Mouse (Mus musculus): ENCODE results near the gene Man2b1. TPM values are rescaled to one million over a fixed set of nuclear protein-coding genes. Genes with fewer than 3 reads are reported as not detected.
"Not testable (repeated sequence)": the region's sequence is repeated elsewhere in the genome, so short reads cannot be mapped to it uniquely, and the experiment has no call there.

Man2b1 gene
- polyA plus RNA-seq, 1 experiment = 0.13 TPM

GRCm38 (mm10) chr8:85081216-85081555 lies 1.9 kb upstream of the Man2b1 start, which contains the start of gene Wdr83:
Wdr83 (minus strand) TSS chr8:85081306.
- Histone ChIP-seq H3K4me3 (replicated peaks) (peak within 1 kb of the TSS; percentile 85), H3K9me3 (ENCODE audit: control insufficient read depth, low read length) (no peaks in the 10 kb centered on the region), H3K4me1 (ENCODE audit: control insufficient read depth) (peaks cover 67% of the 10 kb centered on the region), H3K27me3 (ENCODE audit: control insufficient read depth) (no peaks in the 10 kb centered on the region), H3K36me3 (ENCODE audit: control insufficient read depth) (peaks cover 37% of the 10 kb centered on the region)
- TF ChIP-seq TAL1 (IDR thresholded peaks at IDR 0.05; ENCODE audit: low read length) (no peak), GATA1 (IDR thresholded peaks at IDR 0.05; ENCODE audit: low read length) (no peak)

DNA sequence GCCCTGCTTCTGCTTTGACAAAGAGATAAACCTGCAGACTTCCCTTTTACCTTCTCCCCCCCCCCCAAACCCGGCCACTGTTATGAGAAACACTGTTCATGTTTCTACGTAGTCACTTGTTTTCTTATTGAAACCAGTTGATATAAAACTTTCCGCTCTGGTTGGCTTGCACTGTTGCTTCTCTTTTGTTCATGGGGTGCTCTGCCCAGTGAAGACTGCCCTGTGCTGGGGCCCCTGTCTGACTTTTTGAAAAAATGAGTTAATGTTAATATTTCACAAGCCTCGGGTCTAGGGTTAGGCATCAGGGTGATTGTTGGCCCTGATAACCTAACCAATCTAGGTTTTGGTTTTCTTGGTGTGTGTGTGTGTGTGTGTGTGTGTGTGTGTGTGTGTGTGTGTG lies 901 bp upstream of the Man2b1 start:
- not testable (repeated sequence) for H3K27me3 ChIP-seq (ENCODE audit: control insufficient read depth); H3K9me3 ChIP-seq (ENCODE audit: control insufficient read depth, low read length); H3K4me3 ChIP-seq (replicated peaks)
- Histone ChIP-seq H3K36me3 (ENCODE audit: control insufficient read depth) (peaks cover 39% of the 10 kb centered on the region), H3K4me1 (ENCODE audit: control insufficient read depth) (peaks cover 58% of the 10 kb centered on the region)

GRCm38 (mm10) chr8:85084633-85085032 lies 1.6 kb downstream of the Man2b1 start:
- peaks cover 28% of the 10 kb centered on the region for H3K36me3 ChIP-seq (ENCODE audit: control insufficient read depth)
- peaks cover 47% of the 10 kb centered on the region for H3K4me1 ChIP-seq (ENCODE audit: control insufficient read depth)
- H3K27me3 ChIP-seq (ENCODE audit: control insufficient read depth) = no peaks in the 10 kb centered on the region
- TF ChIP-seq TAL1 (IDR thresholded peaks at IDR 0.05; ENCODE audit: low read length) = no peak
- TF ChIP-seq GATA1 (IDR thresholded peaks at IDR 0.05; ENCODE audit: low read length) = no peak
- H3K4me3 ChIP-seq (replicated peaks) = no peak overlapping the region
- H3K9me3 ChIP-seq (ENCODE audit: control insufficient read depth, low read length) = no peaks in the 10 kb centered on the region

- H3K27me3 ChIP-seq (ENCODE audit: control insufficient read depth) = no peaks in the 10 kb centered on the region
Measured at GRCm38 (mm10) chr8:85086238-85086637, 3.2 kb downstream of the Man2b1 start.

GRCm38 (mm10) chr8:85088771-85089170 lies 5.7 kb downstream of the Man2b1 start:
- peaks cover 45% of the 10 kb centered on the region for H3K36me3 ChIP-seq (ENCODE audit: control insufficient read depth)
- TF ChIP-seq TAL1 (IDR thresholded peaks at IDR 0.05; ENCODE audit: low read length) = no peak
- no peak for TF ChIP-seq GATA1 (IDR thresholded peaks at IDR 0.05; ENCODE audit: low read length)

More at GRCm38 (mm10) chr8:85086238-85086637, 3.2 kb downstream of the Man2b1 start:
- H3K4me3 ChIP-seq (replicated peaks) = no peak overlapping the region
- H3K36me3 ChIP-seq (ENCODE audit: control insufficient read depth) = peaks cover 34% of the 10 kb centered on the region
- TF ChIP-seq GATA1 (IDR thresholded peaks at IDR 0.05; ENCODE audit: low read length) = no peak
- no peak for TF ChIP-seq TAL1 (IDR thresholded peaks at IDR 0.05; ENCODE audit: low read length)
- no peaks in the 10 kb centered on the region for H3K9me3 ChIP-seq (ENCODE audit: control insufficient read depth, low read length)
- H3K4me1 ChIP-seq (ENCODE audit: control insufficient read depth) = peaks cover 39% of the 10 kb centered on the region

DNA sequence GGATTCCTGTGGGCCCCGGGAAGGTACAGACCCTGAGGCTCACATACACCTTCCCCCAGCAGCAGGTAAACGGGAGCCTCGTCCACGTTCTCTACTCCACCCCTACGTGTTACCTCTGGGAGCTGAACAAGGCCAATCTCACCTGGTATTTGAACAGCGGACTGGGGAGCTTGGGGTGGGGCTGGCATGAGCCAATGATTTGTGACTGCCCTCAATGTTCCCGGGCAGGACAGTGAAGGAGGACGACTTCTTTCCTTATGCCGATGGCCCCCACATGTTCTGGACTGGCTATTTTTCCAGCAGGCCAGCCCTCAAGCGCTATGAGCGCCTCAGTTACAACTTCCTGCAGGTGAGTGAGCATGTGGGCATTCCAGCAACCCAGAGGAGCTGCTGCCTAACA lies 7.8 kb downstream of the Man2b1 start:
- Histone ChIP-seq H3K36me3 (ENCODE audit: control insufficient read depth) (peaks cover 48% of the 10 kb centered on the region), H3K4me1 (ENCODE audit: control insufficient read depth) (peaks cover 9% of the 10 kb centered on the region), H3K27me3 (ENCODE audit: control insufficient read depth) (no peaks in the 10 kb centered on the region), H3K4me3 (replicated peaks) (no peak overlapping the region), H3K9me3 (ENCODE audit: control insufficient read depth, low read length) (no peaks in the 10 kb centered on the region)
- TF ChIP-seq TAL1 (IDR thresholded peaks at IDR 0.05; ENCODE audit: low read length) (no peak), GATA1 (IDR thresholded peaks at IDR 0.05; ENCODE audit: low read length) (no peak)

More at GRCm38 (mm10) chr8:85088771-85089170, 5.7 kb downstream of the Man2b1 start:
- H3K4me3 ChIP-seq (replicated peaks) = no peak overlapping the region
- no peaks in the 10 kb centered on the region for H3K27me3 ChIP-seq (ENCODE audit: control insufficient read depth)
- peaks cover 22% of the 10 kb centered on the region for H3K4me1 ChIP-seq (ENCODE audit: control insufficient read depth)
- H3K9me3 ChIP-seq (ENCODE audit: control insufficient read depth, low read length) = no peaks in the 10 kb centered on the region

DNA sequence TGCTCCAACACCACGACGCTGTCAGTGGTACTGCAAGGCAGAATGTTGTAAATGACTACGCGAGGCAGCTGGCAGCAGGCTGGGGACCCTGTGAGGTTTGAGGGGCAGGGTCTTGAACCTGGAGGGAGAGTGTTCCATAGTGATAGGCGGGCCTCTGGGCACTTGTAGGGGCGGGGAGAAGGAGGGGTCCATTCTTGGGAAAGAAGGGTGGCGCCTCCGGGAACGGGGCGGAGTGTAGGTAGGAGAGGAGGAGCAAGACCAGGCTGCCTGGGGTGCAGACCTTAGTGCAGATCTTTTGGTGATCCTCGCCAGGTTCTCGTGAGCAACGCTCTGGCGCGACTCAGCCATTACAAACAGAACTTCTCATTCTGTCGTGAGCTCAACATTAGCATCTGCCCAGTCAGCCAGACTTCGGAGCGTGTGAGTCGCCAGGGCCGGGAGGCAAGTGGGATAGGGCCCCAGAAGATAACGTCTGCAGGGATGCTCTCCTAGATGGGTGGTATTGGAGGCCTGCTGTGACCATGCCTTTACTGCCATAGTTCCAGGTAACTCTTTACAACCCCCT lies 8.5 kb downstream of the Man2b1 start:
- no peak overlapping the region for H3K4me3 ChIP-seq (replicated peaks)
- TF ChIP-seq TAL1 (IDR thresholded peaks at IDR 0.05; ENCODE audit: low read length) (no peak), GATA1 (IDR thresholded peaks at IDR 0.05; ENCODE audit: low read length) (no peak)
- no peaks in the 10 kb centered on the region for H3K9me3 ChIP-seq (ENCODE audit: control insufficient read depth, low read length)
- H3K27me3 ChIP-seq (ENCODE audit: control insufficient read depth) = no peaks in the 10 kb centered on the region
- H3K4me1 ChIP-seq (ENCODE audit: control insufficient read depth) = peaks cover 9% of the 10 kb centered on the region
- H3K36me3 ChIP-seq (ENCODE audit: control insufficient read depth) = peaks cover 51% of the 10 kb centered on the region

- TF ChIP-seq TAL1 (IDR thresholded peaks at IDR 0.05; ENCODE audit: low read length) (no peak), GATA1 (IDR thresholded peaks at IDR 0.05; ENCODE audit: low read length) (no peak)
- H3K4me3 ChIP-seq (replicated peaks) = no peak overlapping the region
- H3K36me3 ChIP-seq (ENCODE audit: control insufficient read depth) = peaks cover 49% of the 10 kb centered on the region
- H3K27me3 ChIP-seq (ENCODE audit: control insufficient read depth) = no peaks in the 10 kb centered on the region
- no peaks in the 10 kb centered on the region for H3K9me3 ChIP-seq (ENCODE audit: control insufficient read depth, low read length)
- H3K4me1 ChIP-seq (ENCODE audit: control insufficient read depth) = peaks cover 9% of the 10 kb centered on the region
Measured at GRCm38 (mm10) chr8:85095051-85095450, 12.0 kb downstream of the Man2b1 start.

GRCm38 (mm10) chr8:85095566-85095965 lies 12.5 kb downstream of the Man2b1 start:
- Histone ChIP-seq H3K4me3 (replicated peaks) (no peak overlapping the region), H3K27me3 (ENCODE audit: control insufficient read depth) (no peaks in the 10 kb centered on the region), H3K4me1 (ENCODE audit: control insufficient read depth) (peaks cover 9% of the 10 kb centered on the region), H3K9me3 (ENCODE audit: control insufficient read depth, low read length) (no peaks in the 10 kb centered on the region), H3K36me3 (ENCODE audit: control insufficient read depth) (peaks cover 49% of the 10 kb centered on the region)
- TF ChIP-seq TAL1 (IDR thresholded peaks at IDR 0.05; ENCODE audit: low read length) (no peak), GATA1 (IDR thresholded peaks at IDR 0.05; ENCODE audit: low read length) (no peak)

- Histone ChIP-seq H3K4me1 (ENCODE audit: control insufficient read depth) (peaks cover 7% of the 10 kb centered on the region), H3K36me3 (ENCODE audit: control insufficient read depth) (peaks cover 44% of the 10 kb centered on the region), H3K4me3 (replicated peaks) (no peak overlapping the region), H3K9me3 (ENCODE audit: control insufficient read depth, low read length) (no peaks in the 10 kb centered on the region), H3K27me3 (ENCODE audit: control insufficient read depth) (no peaks in the 10 kb centered on the region)
- TF ChIP-seq TAL1 (IDR thresholded peaks at IDR 0.05; ENCODE audit: low read length) = no peak
- no peak for TF ChIP-seq GATA1 (IDR thresholded peaks at IDR 0.05; ENCODE audit: low read length)
Measured at GRCm38 (mm10) chr8:85096196-85096595, 13.1 kb downstream of the Man2b1 start.

Measured in erythroblast, embryonic 14.5 days (primary cell).